Mouse (Mus musculus): ENCODE data around the gene Cfap54.

GRCm38 (mm10) chr10:93077935-93078479 is 3.4 kb downstream of the Cfap54 start:
- no peak for TF ChIP-seq EP300 (IDR thresholded peaks at IDR 0.05; ENCODE audit: low read depth)
- TF ChIP-seq CTCF (IDR thresholded peaks at IDR 0.05; ENCODE audit: low read depth): no peak

All from liver, postnatal 0 days (tissue).